Mouse (Mus musculus): ENCODE results near the gene Btnl1. TPM values are rescaled to one million over a fixed set of nuclear protein-coding genes. Genes with fewer than 3 reads are reported as not detected.
A peak's percentile ranks its signal among the peaks of the same experiment; 100 is the strongest.

Btnl1 gene
- total RNA-seq, 2 experiments from 2014 or later, result not detected

DNA sequence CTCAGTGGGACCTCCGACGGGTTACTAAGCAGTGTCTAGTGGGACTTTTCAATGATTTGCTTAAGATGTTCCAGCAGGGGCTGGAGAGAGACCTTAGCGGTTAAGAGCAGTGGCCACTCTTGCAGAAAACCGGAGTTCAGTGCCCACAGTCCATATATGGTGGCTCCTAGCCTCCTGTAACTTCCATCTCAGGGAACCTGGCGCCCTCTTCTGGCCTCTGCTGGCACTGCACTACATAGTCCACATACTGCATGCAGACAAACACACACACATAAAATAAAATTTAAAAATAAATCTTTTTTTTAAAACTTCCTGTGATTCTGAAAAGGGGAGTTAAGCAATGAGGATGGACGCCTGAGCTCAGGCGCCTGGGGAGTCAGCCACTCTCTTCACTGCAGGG, 6.3 kb downstream of the Btnl1 start:
- DNase-seq, result peak in 1 of 2 experiments; percentile 22
- intact Hi-C loops (cut with DNase I), result no loop called here

- intact Hi-C loops (cut with DNase I), result no loop called here
- no peak for DNase-seq
These were observed 7.8 kb downstream of the Btnl1 start for GRCm38 (mm10) chr17:34384699-34385098.

GRCm38 (mm10) chr17:34386656-34387055, 9.7 kb downstream of the Btnl1 start:
- intact Hi-C loops (cut with DNase I), result no loop called here

GRCm38 (mm10) chr17:34388513-34388912, 11.6 kb downstream of the Btnl1 start:
- DNase-seq, result peak in 1 of 2 experiments; percentile 43
- intact Hi-C loops (cut with DNase I), result loop anchor here (1.0 kb wide), 1 partner anchor 23 kb away; no protein-coding TSS in a partner anchor

More at GRCm38 (mm10) chr17:34386656-34387055, 9.7 kb downstream of the Btnl1 start:
- DNase-seq, result no peak

GRCm38 (mm10) chr17:34391507-34391906, 14.6 kb downstream of the Btnl1 start:
- intact Hi-C loops (cut with DNase I), result no loop called here
- DNase-seq, result no peak

DNA sequence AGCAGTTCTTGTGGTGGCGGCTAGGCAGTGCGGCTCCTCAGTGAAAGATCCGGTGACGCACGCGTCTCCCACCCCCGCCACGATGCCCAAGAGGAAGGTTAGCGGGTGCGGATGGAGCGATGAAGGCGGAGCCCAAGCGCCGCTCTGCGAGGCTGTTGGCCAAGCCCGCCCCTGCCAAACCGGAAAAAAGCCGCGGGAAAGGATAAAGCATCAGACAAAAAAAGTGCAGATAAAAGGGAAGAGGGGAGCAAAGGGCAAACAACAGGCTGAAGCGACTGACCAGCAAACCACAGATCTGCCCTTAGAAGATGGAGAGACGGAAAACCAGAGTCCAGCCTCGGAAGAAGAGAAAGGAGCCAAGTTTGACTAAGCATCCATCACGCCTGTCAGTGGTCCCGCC, 15.4 kb downstream of the Btnl1 start:
- DNase-seq, result peak; percentile 37 to 41
- intact Hi-C loops (cut with DNase I), result no loop called here

GRCm38 (mm10) chr17:34397357-34397756, 20.4 kb downstream of the Btnl1 start:
- intact Hi-C loops (cut with DNase I), result no loop called here
- DNase-seq, result no peak

DNA sequence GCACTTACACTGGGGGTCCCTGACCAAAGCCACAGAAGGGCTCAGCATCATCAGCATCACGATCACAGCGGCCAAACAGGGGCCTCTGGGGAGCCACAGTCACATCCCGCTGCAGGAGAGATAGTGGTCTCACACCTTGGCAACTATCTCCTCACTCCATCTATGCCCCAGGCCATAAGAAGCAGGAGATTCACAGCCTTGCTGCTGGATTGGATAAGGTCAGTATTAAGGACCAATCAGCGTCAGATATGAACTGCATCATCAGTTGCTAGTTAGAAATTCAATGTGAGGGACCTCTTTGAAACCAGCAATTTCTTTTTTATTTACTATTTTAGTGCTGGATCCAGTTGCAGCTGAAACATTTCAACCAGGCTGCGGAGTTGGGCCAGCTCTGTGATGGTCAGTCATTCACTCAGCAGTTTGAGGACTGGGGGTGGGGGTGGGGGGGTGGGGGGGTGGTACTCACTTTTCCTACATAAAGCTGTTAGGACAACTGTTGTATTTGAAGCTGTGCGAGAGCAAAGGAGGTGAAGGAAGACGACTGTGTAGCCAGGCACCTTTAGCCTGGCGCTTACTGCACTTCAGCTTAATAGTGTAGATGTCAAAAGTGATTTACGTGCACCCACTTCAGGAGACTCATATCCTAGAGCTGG, 21.3 kb downstream of the Btnl1 start:
- intact Hi-C loops (cut with DNase I), result no loop called here
- DNase-seq, result peak; percentile 78 to 79

DNA sequence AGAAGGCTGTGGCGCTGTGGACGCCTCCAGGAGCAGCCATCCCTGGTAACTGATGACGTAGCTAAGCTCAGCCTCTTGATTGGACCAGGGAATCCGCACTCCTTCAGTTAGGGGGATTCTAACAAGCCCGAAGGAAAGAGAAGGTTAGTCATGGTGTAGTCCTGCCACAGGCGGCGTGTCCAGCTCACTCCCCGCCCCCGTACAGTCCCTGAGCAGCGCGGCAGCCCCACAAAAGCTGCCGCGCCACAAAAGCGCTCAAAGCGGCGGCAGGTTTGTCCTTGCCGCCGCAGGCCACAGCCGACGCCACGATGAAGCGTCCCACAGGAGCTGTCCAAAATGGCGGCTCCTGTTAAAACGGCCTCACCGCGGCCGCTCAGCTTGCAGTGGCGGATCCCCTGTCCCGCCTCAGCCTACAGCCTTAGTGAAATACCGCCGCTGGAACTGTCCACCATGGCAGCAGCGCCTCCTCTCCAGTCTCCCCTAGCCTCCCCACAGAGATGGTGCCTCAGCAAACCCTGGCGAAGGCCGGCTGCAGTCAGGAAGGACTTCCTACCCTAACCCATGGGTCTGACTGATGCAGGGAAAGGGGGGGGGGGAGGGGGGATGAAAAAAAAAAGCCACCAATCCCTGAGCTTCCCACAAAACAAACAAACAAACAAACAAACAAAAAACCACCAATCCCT, 21.9 kb downstream of the Btnl1 start, which contains the start of gene BC051142:
Gene BC051142, plus strand, starts transcription at position 110 of the 683 bp plus-strand sequence.
- intact Hi-C loops (cut with DNase I), result no loop called here

GRCm38 (mm10) chr17:34399394-34399715, 22.4 kb downstream of the Btnl1 start:
- DNase-seq, result no peak
- intact Hi-C loops (cut with DNase I), result no loop called here

More for the DNA sequence above, 21.9 kb downstream of the Btnl1 start, which contains the start of gene BC051142:
- peak; percentile 75 to 81 for DNase-seq

- intact Hi-C loops (cut with DNase I), result loop anchor here (1.0 to 5.0 kb wide), 2 partner anchors 23 to 164 kb away; no protein-coding TSS in a partner anchor
- DNase-seq, result peak; percentile 46 to 71
These were observed 34.2 kb downstream of the Btnl1 start for GRCm38 (mm10) chr17:34411117-34411516.

- DNase-seq, result no peak
These were observed 43.1 kb downstream of the Btnl1 start for GRCm38 (mm10) chr17:34420014-34420413.

GRCm38 (mm10) chr17:34427597-34427996, 50.7 kb downstream of the Btnl1 start:
- DNase-seq, result no peak
- intact Hi-C loops (cut with DNase I), result no loop called here

More at GRCm38 (mm10) chr17:34420014-34420413, 43.1 kb downstream of the Btnl1 start:
- intact Hi-C loops (cut with DNase I), result no loop called here

Other genes starting within 250 kb of the Btnl1 start
- 1 to 10 TPM in 1 of 2 experiments, under 1 TPM in 1; 0.98 to 1.1 TPM for gene H2-DMb2, start 233.8 kb upstream of the Btnl1 start, total RNA-seq (2021)
- gene H2-DMb1, start 224.1 kb upstream of the Btnl1 start, total RNA-seq (2021), result under 1 TPM; 0.72 to 0.89 TPM
- gene Tap1, start 189.6 kb upstream of the Btnl1 start, total RNA-seq (2021), result 1 to 10 TPM; 6.7 to 7.0 TPM
- gene Psmb9, start 189.4 kb upstream of the Btnl1 start, total RNA-seq (2021), result 1 to 10 TPM; 3.2 to 4.6 TPM
- 10 to 100 TPM; 10.3 to 10.7 TPM for gene Psmb8, start 179.4 kb upstream of the Btnl1 start, total RNA-seq (2021)
- 10 to 100 TPM; 17.6 to 20.3 TPM for gene Tap2, start 173.6 kb upstream of the Btnl1 start, total RNA-seq (2021)
- under 1 TPM; 0.77 to 0.92 TPM for gene H2-Ob, start 138.2 kb upstream of the Btnl1 start, total RNA-seq (2021)
- gene H2-Ab1, start 119.4 kb upstream of the Btnl1 start, total RNA-seq (2021), result 1 to 10 TPM; 4.4 to 4.7 TPM
- gene H2-Aa, start 89.3 kb upstream of the Btnl1 start, total RNA-seq (2021), result 1 to 10 TPM; 4.9 to 5.4 TPM
- 1 to 10 TPM; 7.5 to 8.4 TPM for gene H2-Eb1, start 71.3 kb upstream of the Btnl1 start, total RNA-seq (2021)
- gene H2-Eb2, start 51.5 kb upstream of the Btnl1 start, total RNA-seq (2021), result not detected
- gene Btnl2, start 22.3 kb upstream of the Btnl1 start, total RNA-seq (2021), result under 1 TPM; 0.22 to 0.30 TPM
- not detected for gene BC051142, start 21.7 kb downstream of the Btnl1 start, total RNA-seq (2021)
- gene Btnl4, start 100.2 kb downstream of the Btnl1 start, total RNA-seq (2021), result not detected
- not detected for gene Btnl6, start 140.2 kb downstream of the Btnl1 start, total RNA-seq (2021)
- gene Notch4, start 187.1 kb downstream of the Btnl1 start, total RNA-seq (2021), result 10 to 100 TPM; 41.8 to 56.5 TPM
- gene Gpsm3, start 212.7 kb downstream of the Btnl1 start, total RNA-seq (2021), result 1 to 10 TPM; 5.1 to 5.6 TPM
- gene Pbx2, start 214.1 kb downstream of the Btnl1 start, total RNA-seq (2021), result 10 to 100 TPM; 26.1 to 30.4 TPM
- 1 to 10 TPM; 1.1 to 1.6 TPM for gene Ager, start 220.7 kb downstream of the Btnl1 start, total RNA-seq (2021)
- gene Rnf5, start 226.6 kb downstream of the Btnl1 start, total RNA-seq (2021), result 10 to 100 TPM; 37.0 to 39.2 TPM
- 10 to 100 TPM; 54.4 to 56.5 TPM for gene Agpat1, start 227.1 kb downstream of the Btnl1 start, total RNA-seq (2021)
- 1 to 10 TPM; 2.1 to 3.5 TPM for gene Egfl8, start 238.8 kb downstream of the Btnl1 start, total RNA-seq (2021)